Mouse (Mus musculus) spleen, adult 2 months (tissue): ENCODE measurements at regions not wholly inside any gene's neighbourhood (a gene's known extent, or its start where the extent isn't known, plus 50 kb on each side); places are given as distances from the start of the nearest gene placed in this dataset.

Experiments used
- DNase-seq, 2 experiments: peaks; one replicate each; pipeline versions ENCODE4 v3.0.0 to v3.0.0-alpha.2; 2012 to 2021; ENCODE audit warnings: low spot score in 2 of 2, low read depth in 1 of 2
- H3K27ac ChIP-seq: fragments of 200-500 bp; 2 replicates; pipeline ENCODE4 v1.5.1; 2012; ENCODE audit warnings: low read length, inconsistent platforms; ENCODE audit not compliant: insufficient read depth
- H3K27me3 ChIP-seq: fragments of 200-500 bp; 2 replicates; pipeline ENCODE4 v1.6.1; 2012; ENCODE audit warnings: mild to moderate bottlenecking, moderate library complexity, low read length, inconsistent platforms; ENCODE audit not compliant: control insufficient read depth, insufficient read depth
- H3K36me3 ChIP-seq: fragments of 200-500 bp; 2 replicates; pipeline ENCODE4 v1.6.1; 2012; ENCODE audit warnings: mild to moderate bottlenecking, low read length, inconsistent platforms; ENCODE audit not compliant: control insufficient read depth, insufficient read depth
- H3K4me1 ChIP-seq: fragments of 200-500 bp; 2 replicates; pipeline ENCODE4 v1.6.1; 2011; ENCODE audit warnings: inconsistent platforms; ENCODE audit not compliant: control insufficient read depth, insufficient read depth, insufficient read length
- H3K4me3 ChIP-seq: fragments of 200-500 bp; 2 replicates; pipeline ENCODE4 v1.5.1; 2011; ENCODE audit warnings: mild to moderate bottlenecking, inconsistent platforms; ENCODE audit not compliant: insufficient read depth, insufficient read length; ENCODE audit errors: extremely low read depth
- CTCF ChIP-seq: fragments of 200-500 bp; IDR thresholded peaks from 2 replicates; pipeline ENCODE4 v1.5.1; 2011; ENCODE audit warnings: mild to moderate bottlenecking, inconsistent platforms; ENCODE audit not compliant: insufficient read depth, insufficient read length, insufficient replicate concordance; ENCODE audit errors: extremely low read depth
- POLR2A ChIP-seq: fragments of 200-500 bp; IDR thresholded peaks from 2 replicates; pipeline ENCODE4 v1.6.1; 2011; ENCODE audit warnings: low read depth, low read length, inconsistent platforms
- WGBS: fragments of 180-500 bp; shearing (Covaris S2); methylation state at CpG from one replicate; pipeline ENCODE4 v1.1.7; 2018; 5-methylcytosine and 5-hydroxymethylcytosine counted together

DNA sequence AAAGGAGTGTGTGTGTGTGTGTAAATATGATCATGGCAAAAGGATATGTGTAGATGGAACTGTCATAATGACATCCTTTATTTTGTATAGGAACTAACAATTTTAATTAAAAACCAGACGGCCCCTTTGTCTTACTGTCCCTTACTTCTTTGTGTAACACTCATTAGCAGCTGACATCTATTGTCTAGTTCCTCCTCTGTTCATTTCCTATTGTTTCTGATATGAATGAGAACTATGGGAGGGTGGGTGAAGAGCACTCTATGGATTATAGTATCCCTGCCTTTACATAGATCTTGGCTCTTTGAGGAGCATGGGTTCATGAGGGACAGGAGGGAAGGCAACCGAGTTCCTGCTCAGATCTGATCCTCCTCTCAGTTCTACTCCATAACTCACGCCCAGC is 273.8 kb downstream of the Slc30a10 start:
- H3K4me3 ChIP-seq = no peak overlapping the region
- TF ChIP-seq POLR2A = no peak
- TF ChIP-seq CTCF = no peak
- H3K36me3 ChIP-seq = no peaks in the 10 kb centered on the region
- H3K27me3 ChIP-seq = no peaks in the 10 kb centered on the region
- no peak for DNase-seq
- 86% methylated on average over 3 of the region's 3 CpGs for WGBS
- H3K4me1 ChIP-seq = no peaks in the 10 kb centered on the region
- H3K27ac ChIP-seq = no peak overlapping the region

DNA sequence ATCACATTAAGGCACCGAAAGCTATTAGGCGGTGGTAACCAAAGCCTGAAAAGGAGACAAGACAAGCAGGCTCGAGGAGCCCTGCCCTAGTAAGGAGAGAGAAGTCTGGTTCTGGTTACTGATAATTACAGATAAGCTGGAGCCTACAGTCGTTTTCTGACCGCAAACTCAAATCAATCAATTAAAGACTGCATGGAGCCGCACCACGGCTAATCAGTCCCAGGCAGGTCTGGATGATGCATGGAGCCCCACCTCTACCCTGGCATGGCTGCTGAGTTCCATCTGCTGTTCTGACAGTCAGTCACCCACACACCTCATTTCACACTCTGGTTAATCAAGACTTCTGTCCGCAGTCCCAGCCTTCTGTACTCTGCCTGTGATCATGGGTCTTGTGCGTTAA is 276.4 kb downstream of the Slc30a10 start:
- Histone ChIP-seq H3K4me3 (no peak overlapping the region), H3K4me1 (no peaks in the 10 kb centered on the region), H3K36me3 (no peaks in the 10 kb centered on the region), H3K27ac (no peak overlapping the region), H3K27me3 (no peaks in the 10 kb centered on the region)
- no peak for TF ChIP-seq CTCF
- TF ChIP-seq POLR2A = no peak
- no peak for DNase-seq
- 76% methylated on average over 9 of the region's 9 CpGs for WGBS

DNA sequence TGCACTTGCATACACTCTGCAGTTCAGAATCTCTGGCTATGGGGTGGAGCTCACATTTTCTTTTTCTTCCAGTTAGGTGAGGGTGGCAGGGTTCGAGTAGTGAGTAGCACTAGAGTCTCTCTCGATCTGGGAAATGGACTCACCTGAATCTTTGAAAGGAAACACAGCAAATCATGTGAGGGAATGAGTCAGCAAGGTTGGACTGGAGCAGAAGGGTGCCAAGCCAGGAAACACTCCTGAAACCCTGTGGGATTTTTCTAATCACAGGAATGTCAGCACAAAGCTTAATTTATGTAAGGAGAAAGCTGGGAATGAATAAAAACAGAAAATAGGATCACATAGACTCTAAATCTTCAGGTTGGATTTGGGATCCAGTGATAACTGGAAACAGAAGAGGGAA is 282.1 kb downstream of the Slc30a10 start:
- Histone ChIP-seq H3K4me1 (no peaks in the 10 kb centered on the region), H3K27me3 (no peaks in the 10 kb centered on the region), H3K36me3 (no peaks in the 10 kb centered on the region), H3K4me3 (no peak overlapping the region), H3K27ac (no peak overlapping the region)
- TF ChIP-seq CTCF (no peak), POLR2A (no peak)
- no peak for DNase-seq
- WGBS = 67% methylated on average over 2 of the region's 2 CpGs

- DNase-seq = no peak
- Histone ChIP-seq H3K4me3 (no peak overlapping the region), H3K36me3 (no peaks in the 10 kb centered on the region), H3K27ac (no peak overlapping the region), H3K27me3 (no peaks in the 10 kb centered on the region), H3K4me1 (no peaks in the 10 kb centered on the region)
- TF ChIP-seq POLR2A (no peak), CTCF (no peak)
- 82% methylated on average over 11 of the region's 11 CpGs for WGBS
These were observed 286.6 kb downstream of the Slc30a10 start for GRCm38 (mm10) chr1:185741034-185741890.

DNA sequence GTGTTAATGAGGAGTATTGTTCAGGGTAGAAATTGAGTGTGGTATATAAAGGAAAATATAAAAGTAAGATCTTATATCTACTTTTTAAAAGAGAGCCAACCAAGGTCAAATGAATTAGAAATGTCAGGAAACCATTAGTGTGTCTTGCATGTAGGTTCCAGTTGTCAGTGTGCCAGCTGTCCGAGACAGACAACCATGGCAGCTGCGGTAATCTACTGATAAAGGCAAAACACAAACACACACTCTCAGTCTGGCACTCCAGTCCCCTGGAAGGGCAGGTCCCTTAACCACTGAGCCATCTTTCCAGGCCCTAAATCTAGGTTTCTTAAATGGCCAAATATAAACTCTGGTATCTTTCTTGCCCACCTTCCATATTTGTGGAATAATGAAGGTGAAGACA is 294.6 kb downstream of the Slc30a10 start:
- Histone ChIP-seq H3K27ac (no peak overlapping the region), H3K36me3 (no peaks in the 10 kb centered on the region), H3K27me3 (no peaks in the 10 kb centered on the region), H3K4me1 (no peaks in the 10 kb centered on the region), H3K4me3 (no peak overlapping the region)
- no peak for TF ChIP-seq POLR2A
- TF ChIP-seq CTCF = no peak
- DNase-seq = no peak
- WGBS = 94% methylated on average over 2 of the region's 2 CpGs

DNA sequence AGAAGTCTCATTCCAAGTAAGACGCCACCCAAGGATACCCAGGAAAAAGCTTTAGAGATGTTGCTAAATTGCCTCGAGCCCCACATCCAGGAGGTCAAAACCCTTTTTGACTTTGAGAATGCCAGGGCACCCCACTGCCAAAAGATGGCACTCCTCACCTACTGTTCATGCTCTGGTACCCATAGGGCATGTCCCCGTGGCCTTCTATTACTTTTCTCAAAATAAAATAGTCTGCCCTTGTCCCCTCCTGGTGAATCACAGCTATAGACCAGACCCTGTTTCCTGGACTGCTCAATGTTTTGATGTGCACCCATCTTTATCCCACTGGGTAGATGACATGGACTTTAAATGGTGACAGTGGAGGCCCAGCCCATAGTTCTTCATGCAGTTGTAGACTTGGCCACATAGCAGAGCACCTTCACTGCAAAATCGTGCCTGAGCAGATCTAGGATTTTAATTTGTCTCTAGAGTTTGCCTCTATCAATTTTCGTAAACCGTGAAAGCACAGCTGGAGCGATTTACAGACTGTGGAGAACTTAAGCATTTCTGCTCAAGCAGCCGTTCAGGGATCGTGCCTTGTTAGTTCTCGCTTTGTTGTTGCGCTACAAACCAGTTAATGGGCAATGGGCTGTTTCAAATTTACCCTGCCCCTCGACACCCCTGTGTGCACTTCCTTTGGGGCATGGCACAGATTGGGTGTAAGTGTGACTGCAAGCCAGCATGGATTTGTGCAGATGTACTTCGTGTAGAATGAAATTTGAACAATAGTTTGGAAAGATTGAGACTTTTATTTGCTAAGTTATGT is 300.0 kb downstream of the Slc30a10 start:
- H3K27me3 ChIP-seq = no peaks in the 10 kb centered on the region
- no peak overlapping the region for H3K4me3 ChIP-seq
- no peak overlapping the region for H3K27ac ChIP-seq
- H3K36me3 ChIP-seq = no peaks in the 10 kb centered on the region
- H3K4me1 ChIP-seq = no peaks in the 10 kb centered on the region
- TF ChIP-seq CTCF = no peak
- no peak for TF ChIP-seq POLR2A
- no peak for DNase-seq
- 76% methylated on average over 13 of the region's 13 CpGs for WGBS
